Mouse (Mus musculus) hindbrain, embryonic 16.5 days (tissue): ENCODE measurements at regions not wholly inside any gene's neighbourhood (a gene's known extent, or its start where the extent isn't known, plus 50 kb on each side); places are given as distances from the start of the nearest gene placed in this dataset.

ENCODE experiments used
- ATAC-seq: fragments of 200-750 bp; cut with Nextera tagmentation; 2 replicates; pipeline ENCODE4 v1.8.0; 2017; ENCODE audit warnings: moderate TSS enrichment, moderate library complexity
- H3K27ac ChIP-seq: fragments of 300-500 bp; sonication (generic); 2 replicates; pipeline ENCODE4 v1.5.1; 2014; ENCODE audit warnings: low read depth, mild to moderate bottlenecking, control low read depth, low read length, moderate library complexity
- H3K27me3 ChIP-seq: fragments of 300-500 bp; sonication (generic); replicated peaks from 2 replicates; pipeline ENCODE4 v1.6.1; 2014; ENCODE audit warnings: low read length; ENCODE audit not compliant: control insufficient read depth, insufficient read depth
- H3K36me3 ChIP-seq: fragments of 300-500 bp; sonication (generic); 2 replicates; pipeline ENCODE4 v1.6.1; 2014; ENCODE audit warnings: mild to moderate bottlenecking, low read length, moderate library complexity, mixed read lengths; ENCODE audit not compliant: control insufficient read depth, insufficient read depth
- H3K4me1 ChIP-seq: fragments of 300-500 bp; sonication (generic); 2 replicates; pipeline ENCODE4 v1.6.1; 2014; ENCODE audit warnings: low read depth, low read length; ENCODE audit not compliant: control insufficient read depth, insufficient read depth
- H3K4me2 ChIP-seq: fragments of 300-500 bp; sonication (generic); 2 replicates; pipeline ENCODE4 v1.6.1; 2014; ENCODE audit warnings: mild to moderate bottlenecking, low read length, control low read depth, moderate library complexity
- H3K4me3 ChIP-seq: fragments of 300-500 bp; sonication (generic); 2 replicates; pipeline ENCODE4 v1.5.1; 2014; ENCODE audit warnings: mild to moderate bottlenecking, low read length, control low read depth, moderate library complexity
- H3K9ac ChIP-seq: fragments of 300-500 bp; sonication (generic); 2 replicates; pipeline ENCODE4 v1.6.1; 2014; ENCODE audit warnings: low read depth, mild to moderate bottlenecking, control low read depth, low read length, moderate library complexity
- H3K9me3 ChIP-seq: fragments of 300-500 bp; sonication (generic); 2 replicates; pipeline ENCODE4 v1.6.1; 2014; ENCODE audit warnings: mild to moderate bottlenecking, low read length, moderate library complexity; ENCODE audit not compliant: control insufficient read depth
- WGBS: fragments of 180-500 bp; shearing (Covaris S2); extraction: QIAGEN DNeasy Blood & Tissue Kit; methylation state at CpG from one replicate; pipeline ENCODE4 v1.1.7; 2014; 5-methylcytosine and 5-hydroxymethylcytosine counted together

GRCm38 (mm10) chr2:106621251-106621650 is 71.8 kb upstream of the Mpped2 start:
- Histone ChIP-seq H3K9ac (no peak overlapping the region), H3K4me1 (no peaks in the 10 kb centered on the region), H3K27ac (no peak overlapping the region), H3K36me3 (no peaks in the 10 kb centered on the region), H3K4me2 (no peak overlapping the region), H3K4me3 (no peak overlapping the region), H3K9me3 (no peaks in the 10 kb centered on the region), H3K27me3 (no peaks in the 10 kb centered on the region)
- no peak for ATAC-seq
- 84% methylated on average over 3 of the region's 3 CpGs for WGBS

GRCm38 (mm10) chr2:106622326-106622725 is 70.7 kb upstream of the Mpped2 start:
- Histone ChIP-seq H3K4me2 (no peak overlapping the region), H3K27me3 (no peaks in the 10 kb centered on the region), H3K27ac (no peak overlapping the region), H3K36me3 (no peaks in the 10 kb centered on the region), H3K4me1 (no peaks in the 10 kb centered on the region), H3K9me3 (no peaks in the 10 kb centered on the region), H3K9ac (no peak overlapping the region), H3K4me3 (no peak overlapping the region)
- no peak for ATAC-seq
- WGBS, result 82% methylated on average over 5 of the region's 5 CpGs

- no peak for ATAC-seq
- Histone ChIP-seq H3K36me3 (no peaks in the 10 kb centered on the region), H3K4me1 (no peaks in the 10 kb centered on the region), H3K27me3 (no peaks in the 10 kb centered on the region), H3K27ac (no peak overlapping the region), H3K9ac (no peak overlapping the region), H3K4me3 (no peak overlapping the region), H3K9me3 (no peaks in the 10 kb centered on the region), H3K4me2 (no peak overlapping the region)
- WGBS, result 66% methylated on average over 2 of the region's 2 CpGs
Measured at GRCm38 (mm10) chr2:106623680-106624079, 69.4 kb upstream of the Mpped2 start.

DNA sequence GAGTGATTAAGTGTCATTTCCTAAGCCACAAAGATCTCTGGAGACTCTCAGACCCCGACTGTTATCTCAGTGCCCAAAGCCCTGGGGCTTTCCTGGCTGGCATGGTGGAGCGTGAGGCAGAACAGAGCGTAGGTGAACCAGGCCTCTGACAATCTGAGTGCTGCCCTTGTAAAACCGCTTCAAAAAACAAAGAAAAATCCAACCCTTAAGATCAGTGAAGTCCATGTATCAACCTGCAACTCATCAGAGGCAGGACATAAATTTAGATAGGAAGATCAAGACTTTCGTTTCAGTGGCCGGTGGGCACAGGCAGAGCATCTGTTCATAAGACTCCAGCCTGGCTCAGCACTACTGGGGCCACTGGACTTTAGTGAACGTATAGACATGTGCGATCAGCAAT is 61.1 kb upstream of the Mpped2 start:
- Histone ChIP-seq H3K9me3 (no peaks in the 10 kb centered on the region), H3K4me2 (no peak overlapping the region), H3K4me1 (no peaks in the 10 kb centered on the region), H3K36me3 (no peaks in the 10 kb centered on the region), H3K9ac (no peak overlapping the region), H3K27me3 (no peaks in the 10 kb centered on the region), H3K27ac (no peak overlapping the region), H3K4me3 (no peak overlapping the region)
- ATAC-seq, result no peak
- WGBS, result 86% methylated on average over 8 of the region's 8 CpGs
